Mouse (Mus musculus): Measurements from ENCODE around the gene Rap1b. TPM values are rescaled to one million over a fixed set of nuclear protein-coding genes. Genes with fewer than 3 reads are reported as not detected.
A peak's percentile ranks its signal among the peaks of the same experiment; 100 is the strongest.
"Not testable (repeated sequence)": the region's sequence is repeated elsewhere in the genome, so short reads cannot be mapped to it uniquely, and the experiment has no call there.

Gene Rap1b
- polyA plus RNA-seq (2015; fragmentation: Nextera tagmentation; extraction: Ambion mirVana), result 123 and 135 TPM in 2 replicates

GRCm38 (mm10) chr10:117845597-117846259 is at the start of gene Rap1b:
Rap1b (minus strand) TSS chr10:117846035.
- Histone ChIP-seq H3K4me1 (ENCODE audit: control insufficient read depth, insufficient read depth, low read length) (peaks cover 29% of the 10 kb centered on the region), H3K9ac (ENCODE audit: low read length) (peak within 1 kb of the TSS; percentile 99), H3K27ac (ENCODE audit: low read length) (peak within 1 kb of the TSS; percentile 98), H3K4me2 (ENCODE audit: low read depth, low read length) (peak within 1 kb of the TSS; percentile 74), H3K9me3 (replicated peaks; ENCODE audit: control insufficient read depth, low read length) (no peaks in the 10 kb centered on the region), H3K27me3 (ENCODE audit: control insufficient read depth, insufficient read depth, low read length) (no peaks in the 10 kb centered on the region), H3K36me3 (ENCODE audit: control insufficient read depth, insufficient read depth) (no peaks in the 10 kb centered on the region), H3K4me3 (ENCODE audit: low read length) (peak within 1 kb of the TSS; percentile 99)
- WGBS, result under 1% methylated on average over 80 of the region's 112 CpGs
- ATAC-seq (replicated peaks; ENCODE audit: extremely low read depth, insufficient read depth, low FRiP score), result peak; percentile 96

- no peak overlapping the region for H3K27ac ChIP-seq (ENCODE audit: low read length)
Measured at GRCm38 (mm10) chr10:117895186-117895585, 49.4 kb upstream of the Rap1b start.

GRCm38 (mm10) chr10:117894114-117895035 is 48.5 kb upstream of the Rap1b start:
- Histone ChIP-seq H3K9me3 (replicated peaks; ENCODE audit: control insufficient read depth, low read length) (no peaks in the 10 kb centered on the region), H3K27ac (ENCODE audit: low read length) (no peak overlapping the region), H3K4me3 (ENCODE audit: low read length) (no peak overlapping the region), H3K36me3 (ENCODE audit: control insufficient read depth, insufficient read depth) (no peaks in the 10 kb centered on the region), H3K9ac (ENCODE audit: low read length) (no peak overlapping the region), H3K27me3 (ENCODE audit: control insufficient read depth, insufficient read depth, low read length) (no peaks in the 10 kb centered on the region), H3K4me1 (ENCODE audit: control insufficient read depth, insufficient read depth, low read length) (peaks cover 6% of the 10 kb centered on the region; the same call in 1 of the 2 replicates), H3K4me2 (ENCODE audit: low read depth, low read length) (no peak overlapping the region)
- no peak for ATAC-seq (replicated peaks; ENCODE audit: extremely low read depth, insufficient read depth, low FRiP score)
- WGBS, result 79% methylated on average over 17 of the region's 17 CpGs

More at GRCm38 (mm10) chr10:117895186-117895585, 49.4 kb upstream of the Rap1b start:
- H3K4me2 ChIP-seq (ENCODE audit: low read depth, low read length), result no peak overlapping the region
- H3K4me1 ChIP-seq (ENCODE audit: control insufficient read depth, insufficient read depth, low read length), result peaks cover 9% of the 10 kb centered on the region; the same call in 1 of the 2 replicates
- no peaks in the 10 kb centered on the region for H3K9me3 ChIP-seq (replicated peaks; ENCODE audit: control insufficient read depth, low read length)
- H3K4me3 ChIP-seq (ENCODE audit: low read length), result no peak overlapping the region
- no peaks in the 10 kb centered on the region for H3K27me3 ChIP-seq (ENCODE audit: control insufficient read depth, insufficient read depth, low read length)
- ATAC-seq (replicated peaks; ENCODE audit: extremely low read depth, insufficient read depth, low FRiP score), result no peak
- H3K9ac ChIP-seq (ENCODE audit: low read length), result no peak overlapping the region
- no peaks in the 10 kb centered on the region for H3K36me3 ChIP-seq (ENCODE audit: control insufficient read depth, insufficient read depth)
- 77% methylated on average over 4 of the region's 4 CpGs for WGBS

- H3K4me2 ChIP-seq (ENCODE audit: low read depth, low read length); H3K4me3 ChIP-seq (ENCODE audit: low read length); H3K36me3 ChIP-seq (ENCODE audit: control insufficient read depth, insufficient read depth); H3K9me3 ChIP-seq (replicated peaks; ENCODE audit: control insufficient read depth, low read length); H3K27ac ChIP-seq (ENCODE audit: low read length); ATAC-seq (replicated peaks; ENCODE audit: extremely low read depth, insufficient read depth, low FRiP score); H3K27me3 ChIP-seq (ENCODE audit: control insufficient read depth, insufficient read depth, low read length); H3K4me1 ChIP-seq (ENCODE audit: control insufficient read depth, insufficient read depth, low read length); H3K9ac ChIP-seq (ENCODE audit: low read length): not testable (repeated sequence)
- 43% methylated on average over 12 of the region's 13 CpGs for WGBS
Measured at GRCm38 (mm10) chr10:117893128-117893527, 47.3 kb upstream of the Rap1b start.

GRCm38 (mm10) chr10:117891327-117891726 is 45.5 kb upstream of the Rap1b start:
- ATAC-seq (replicated peaks; ENCODE audit: extremely low read depth, insufficient read depth, low FRiP score), result no peak
- H3K4me3 ChIP-seq (ENCODE audit: low read length), result no peak overlapping the region

GRCm38 (mm10) chr10:117888822-117889221 is 43.0 kb upstream of the Rap1b start:
- Histone ChIP-seq H3K36me3 (ENCODE audit: control insufficient read depth, insufficient read depth) (no peaks in the 10 kb centered on the region), H3K4me3 (ENCODE audit: low read length) (no peak overlapping the region), H3K4me1 (ENCODE audit: control insufficient read depth, insufficient read depth, low read length) (no peaks in the 10 kb centered on the region), H3K9ac (ENCODE audit: low read length) (no peak overlapping the region), H3K4me2 (ENCODE audit: low read depth, low read length) (no peak overlapping the region), H3K27me3 (ENCODE audit: control insufficient read depth, insufficient read depth, low read length) (no peaks in the 10 kb centered on the region), H3K9me3 (replicated peaks; ENCODE audit: control insufficient read depth, low read length) (no peaks in the 10 kb centered on the region), H3K27ac (ENCODE audit: low read length) (no peak overlapping the region)
- ATAC-seq (replicated peaks; ENCODE audit: extremely low read depth, insufficient read depth, low FRiP score), result no peak
- 78% methylated on average over 15 of the region's 15 CpGs for WGBS

More at GRCm38 (mm10) chr10:117891327-117891726, 45.5 kb upstream of the Rap1b start:
- Histone ChIP-seq H3K9me3 (replicated peaks; ENCODE audit: control insufficient read depth, low read length) (no peaks in the 10 kb centered on the region), H3K9ac (ENCODE audit: low read length) (no peak overlapping the region), H3K36me3 (ENCODE audit: control insufficient read depth, insufficient read depth) (no peaks in the 10 kb centered on the region), H3K27me3 (ENCODE audit: control insufficient read depth, insufficient read depth, low read length) (no peaks in the 10 kb centered on the region), H3K27ac (ENCODE audit: low read length) (no peak overlapping the region), H3K4me2 (ENCODE audit: low read depth, low read length) (no peak overlapping the region), H3K4me1 (ENCODE audit: control insufficient read depth, insufficient read depth, low read length) (peaks cover 4% of the 10 kb centered on the region; the same call in 1 of the 2 replicates)
- 81% methylated on average over 10 of the region's 10 CpGs for WGBS

- H3K27me3 ChIP-seq (ENCODE audit: control insufficient read depth, insufficient read depth, low read length), result no peaks in the 10 kb centered on the region
- ATAC-seq (replicated peaks; ENCODE audit: extremely low read depth, insufficient read depth, low FRiP score), result no peak
Measured at GRCm38 (mm10) chr10:117885358-117885757, 39.5 kb upstream of the Rap1b start.

GRCm38 (mm10) chr10:117884760-117885159 is 38.9 kb upstream of the Rap1b start:
- H3K27me3 ChIP-seq (ENCODE audit: control insufficient read depth, insufficient read depth, low read length), result no peaks in the 10 kb centered on the region
- no peaks in the 10 kb centered on the region for H3K9me3 ChIP-seq (replicated peaks; ENCODE audit: control insufficient read depth, low read length)
- 72% methylated on average over 5 of the region's 5 CpGs for WGBS
- no peak for ATAC-seq (replicated peaks; ENCODE audit: extremely low read depth, insufficient read depth, low FRiP score)
- no peaks in the 10 kb centered on the region for H3K36me3 ChIP-seq (ENCODE audit: control insufficient read depth, insufficient read depth)
- no peak overlapping the region for H3K4me2 ChIP-seq (ENCODE audit: low read depth, low read length)
- no peak overlapping the region for H3K9ac ChIP-seq (ENCODE audit: low read length)
- H3K4me3 ChIP-seq (ENCODE audit: low read length), result no peak overlapping the region
- H3K4me1 ChIP-seq (ENCODE audit: control insufficient read depth, insufficient read depth, low read length), result no peaks in the 10 kb centered on the region
- H3K27ac ChIP-seq (ENCODE audit: low read length), result no peak overlapping the region

More at GRCm38 (mm10) chr10:117885358-117885757, 39.5 kb upstream of the Rap1b start:
- no peak overlapping the region for H3K27ac ChIP-seq (ENCODE audit: low read length)
- H3K36me3 ChIP-seq (ENCODE audit: control insufficient read depth, insufficient read depth), result no peaks in the 10 kb centered on the region
- 48% methylated on average over 4 of the region's 4 CpGs for WGBS
- H3K4me3 ChIP-seq (ENCODE audit: low read length), result no peak overlapping the region
- H3K4me2 ChIP-seq (ENCODE audit: low read depth, low read length), result no peak overlapping the region
- H3K9me3 ChIP-seq (replicated peaks; ENCODE audit: control insufficient read depth, low read length), result no peaks in the 10 kb centered on the region
- no peaks in the 10 kb centered on the region for H3K4me1 ChIP-seq (ENCODE audit: control insufficient read depth, insufficient read depth, low read length)
- H3K9ac ChIP-seq (ENCODE audit: low read length), result no peak overlapping the region

GRCm38 (mm10) chr10:117883438-117883837 is 37.6 kb upstream of the Rap1b start:
- no peak for ATAC-seq (replicated peaks; ENCODE audit: extremely low read depth, insufficient read depth, low FRiP score)
- Histone ChIP-seq H3K9me3 (replicated peaks; ENCODE audit: control insufficient read depth, low read length) (no peaks in the 10 kb centered on the region), H3K36me3 (ENCODE audit: control insufficient read depth, insufficient read depth) (no peaks in the 10 kb centered on the region), H3K9ac (ENCODE audit: low read length) (no peak overlapping the region), H3K4me3 (ENCODE audit: low read length) (no peak overlapping the region), H3K27ac (ENCODE audit: low read length) (no peak overlapping the region), H3K4me2 (ENCODE audit: low read depth, low read length) (no peak overlapping the region), H3K4me1 (ENCODE audit: control insufficient read depth, insufficient read depth, low read length) (no peaks in the 10 kb centered on the region), H3K27me3 (ENCODE audit: control insufficient read depth, insufficient read depth, low read length) (no peaks in the 10 kb centered on the region)
- WGBS, result 85% methylated on average over 8 of the region's 8 CpGs
